Mouse (Mus musculus) embryonic fibroblast, embryonic 13.5 days (primary cell): Measurements from ENCODE around the gene Wscd1.

ENCODE experiments used
- CTCF ChIP-seq: IDR thresholded peaks from 2 replicates; pipeline ENCODE4 v1.5.1; 2011; ENCODE audit warnings: mild to moderate bottlenecking, control low read depth, low read length, moderate library complexity, borderline replicate concordance; ENCODE audit not compliant: insufficient read depth
- POLR2A ChIP-seq: IDR thresholded peaks from 2 replicates; pipeline ENCODE4 v1.6.1; 2011; ENCODE audit warnings: low read depth, mild to moderate bottlenecking, control low read depth, low read length, moderate library complexity

- TF ChIP-seq CTCF (no peak), POLR2A (no peak)
These were observed 62.1 kb downstream of the Wscd1 start for GRCm38 (mm10) chr11:71811828-71812227.
